Comparison of ENCODE assay signal across 8 mouse cellular contexts in the genomic region with DNA sequence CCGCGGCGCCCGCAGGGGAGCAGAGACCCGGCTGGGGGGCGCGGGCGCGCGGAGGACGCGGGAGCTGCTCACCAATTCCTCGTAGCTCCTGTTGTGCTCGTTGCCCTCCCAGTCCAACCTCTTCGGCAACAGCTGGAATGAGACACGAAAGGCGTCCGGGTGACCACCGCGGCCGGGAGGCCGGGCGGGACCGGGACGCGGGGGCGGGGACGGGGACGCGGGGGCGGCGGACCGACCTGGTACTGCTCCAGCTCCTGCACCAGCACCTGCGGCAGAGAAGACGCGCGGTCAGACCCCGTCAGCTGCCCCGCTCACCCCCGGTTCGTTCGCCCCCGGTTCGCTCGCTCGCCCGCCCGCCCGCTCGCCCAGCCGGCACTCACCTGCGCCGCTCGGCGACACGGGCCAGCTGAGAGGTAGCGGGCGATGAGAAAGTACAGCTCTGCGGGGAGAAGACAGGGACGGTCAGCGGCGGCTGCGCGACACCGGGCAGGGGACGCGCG. TPM values are rescaled to one million over a fixed set of nuclear protein-coding genes. Genes with fewer than 3 reads are reported as not detected.
DNase-seq lines count a peak whose midpoint lies in the region; ATAC-seq and TF ChIP-seq lines count a peak whose summit lies in the region.

No protein-coding gene starts in this region.

- TF ChIP-seq EP300 in heart, adult 2 months (IDR thresholded peaks at IDR 0.05; ENCODE audit: insufficient read depth, low read depth, low read length) = no peak

- peaks cover 4% of the 10 kb centered on the region; the same call in 1 of the 2 replicates for H3K4me1 ChIP-seq in heart, adult 2 months (ENCODE audit: control insufficient read depth, insufficient read depth, low read length)
- peaks cover 15% of the 10 kb centered on the region for H3K4me1 ChIP-seq in embryonic facial prominence, embryonic 12.5 days
- peaks cover 31% of the 10 kb centered on the region for H3K4me1 ChIP-seq in hindbrain, embryonic 15.5 days (replicated peaks)

- WGBS in heart, adult 2 months = 1% methylated on average over 68 of the region's 68 CpGs
- under 1% methylated on average over 65 of the region's 68 CpGs for WGBS in embryonic facial prominence, embryonic 12.5 days
- WGBS in hindbrain, embryonic 15.5 days = 0% methylated on average over 50 of the region's 68 CpGs

- H3K79me2 ChIP-seq in heart, adult 2 months (replicated peaks; ENCODE audit: control insufficient read depth, insufficient read depth, low read length) = peaks cover 5% of the 10 kb centered on the region

- H3K27ac ChIP-seq in heart, adult 2 months = peak overlapping the region; percentile 98
- peak overlapping the region; percentile 97 for H3K27ac ChIP-seq in embryonic facial prominence, embryonic 12.5 days
- peak overlapping the region; percentile 96 for H3K27ac ChIP-seq in hindbrain, embryonic 15.5 days (replicated peaks)

- H3K36me3 ChIP-seq in heart, adult 2 months (ENCODE audit: control insufficient read depth, insufficient read depth, low read length) = peaks cover 6% of the 10 kb centered on the region; the same call in 1 of the 2 replicates
- peaks cover 39% of the 10 kb centered on the region for H3K36me3 ChIP-seq in embryonic facial prominence, embryonic 12.5 days
- peaks cover 17% of the 10 kb centered on the region; the same call in 1 of the 2 replicates for H3K36me3 ChIP-seq in hindbrain, embryonic 15.5 days

- no peaks in the 10 kb centered on the region for H3K9me3 ChIP-seq in embryonic facial prominence, embryonic 12.5 days
- no peaks in the 10 kb centered on the region for H3K9me3 ChIP-seq in hindbrain, embryonic 15.5 days

- H3K27me3 ChIP-seq in heart, adult 2 months (ENCODE audit: control insufficient read depth, insufficient read depth, low read length) = no peaks in the 10 kb centered on the region
- H3K27me3 ChIP-seq in embryonic facial prominence, embryonic 12.5 days = no peaks in the 10 kb centered on the region
- H3K27me3 ChIP-seq in hindbrain, embryonic 15.5 days = no peaks in the 10 kb centered on the region

- peak overlapping the region; percentile 68 for H3K4me2 ChIP-seq in embryonic facial prominence, embryonic 12.5 days (replicated peaks)
- H3K4me2 ChIP-seq in hindbrain, embryonic 15.5 days = peak overlapping the region; percentile 60

- H3K9ac ChIP-seq in heart, adult 2 months (ENCODE audit: low read depth, low read length) = peak overlapping the region; percentile 99
- peak overlapping the region; percentile 94 for H3K9ac ChIP-seq in embryonic facial prominence, embryonic 12.5 days
- H3K9ac ChIP-seq in hindbrain, embryonic 15.5 days = peak overlapping the region; percentile 99

- peak; percentile 36 for ATAC-seq in embryonic facial prominence, embryonic 12.5 days (ENCODE audit: insufficient number of reproducible peaks, insufficient read depth, low FRiP score, low TSS enrichment)
- peak; percentile 32 for ATAC-seq in hindbrain, embryonic 15.5 days (ENCODE audit: low FRiP score, low read depth)
- no peak for ATAC-seq in CD4-positive, CD25-positive, alpha-beta regulatory T cell, adult 4 months

- intact Hi-C loops in heart, adult 2 months (cut with DNase I) = loop anchor here (1.0 to 5.0 kb wide), 4 partner anchors 47 to 111 kb away; a partner anchor contains a TSS
- intact Hi-C loops in heart, postnatal 25 days (cut with DNase I) = loop anchor here (2.0 to 5.0 kb wide), 2 partner anchors 45 to 66 kb away; a partner anchor contains a TSS

- peak overlapping the region; percentile 76 for H3K4me3 ChIP-seq in heart, adult 2 months
- peak overlapping the region; percentile 98 for H3K4me3 ChIP-seq in embryonic facial prominence, embryonic 12.5 days
- H3K4me3 ChIP-seq in hindbrain, embryonic 15.5 days = peak overlapping the region; percentile 98

- no peak for DNase-seq in heart, adult 2 months
- no peak for DNase-seq in heart, postnatal 25 days (ENCODE audit: low spot score)
- DNase-seq in R1 (ENCODE audit: low read depth, low spot score) (peak; percentile 59), liver (peak; percentile 36)
- peak; percentile 88 for DNase-seq in neural tube, embryonic 10.5 days (ENCODE audit: extremely low spot score, low spot score)

- TF ChIP-seq CTCF in heart, adult 2 months (IDR thresholded peaks at IDR 0.05) = no peak

- TF ChIP-seq POLR2A in heart, adult 2 months (IDR thresholded peaks at IDR 0.05; ENCODE audit: insufficient read depth, low read depth, low read length) = no peak

RNA-seq across cellular contexts. Expression of a gene that starts 0.5 kb away (rescaled TPM):
- 10 to 100 TPM; 65.5 to 88.7 TPM for total RNA-seq in heart, adult 2 months (2021)
- polyA plus RNA-seq in heart, adult 2 months (2012; rRNA removed) = 24.4 and 43.8 TPM in 2 replicates
- 10 to 100 TPM; 72.0 to 78.2 TPM for total RNA-seq in heart, postnatal 25 days (2021)
- polyA plus RNA-seq in embryonic facial prominence, embryonic 12.5 days (2016; fragmentation: Nextera tagmentation; extraction: Ambion mirVana) = 139 and 141 TPM in 2 replicates
- 230 and 236 TPM in 2 replicates for polyA plus RNA-seq in hindbrain, embryonic 15.5 days (2015; fragmentation: Nextera tagmentation; extraction: Ambion mirVana)
- polyA plus RNA-seq in CD4-positive, CD25-positive, alpha-beta regulatory T cell, adult 4 months (2017; shearing (Covaris generic)) = 10 to 100 TPM; 54.9 to 60.0 TPM

RNA-seq across cellular contexts. Expression of a gene that starts 45.7 kb away (rescaled TPM):
- total RNA-seq in heart, adult 2 months (2021) = 10 to 100 TPM; 47.9 to 53.1 TPM
- polyA plus RNA-seq in heart, adult 2 months (2012; rRNA removed) = 14.6 and 27.9 TPM in 2 replicates
- 10 to 100 TPM; 52.9 to 56.6 TPM for total RNA-seq in heart, postnatal 25 days (2021)
- polyA plus RNA-seq in embryonic facial prominence, embryonic 12.5 days (2016; fragmentation: Nextera tagmentation; extraction: Ambion mirVana) = 819 and 885 TPM in 2 replicates
- 284 and 324 TPM in 2 replicates for polyA plus RNA-seq in hindbrain, embryonic 15.5 days (2015; fragmentation: Nextera tagmentation; extraction: Ambion mirVana)
- polyA plus RNA-seq in CD4-positive, CD25-positive, alpha-beta regulatory T cell, adult 4 months (2017; shearing (Covaris generic)) = 10 to 100 TPM; 62.4 to 79.5 TPM

Comparison
In these comparisons a context has a peak if more than half of its experiments do, and no peak if none do; other contexts are left out.
1. DNase-seq: peak in R1 (single experiment), liver (single experiment) and neural tube, embryonic 10.5 days (single experiment); none in heart, adult 2 months (0 of 2) and heart, postnatal 25 days (single experiment).
2. Peak in every context shown above with its lines, with median percentiles within 50 percentile points of each other: H3K27ac ChIP-seq, H3K4me3 ChIP-seq and H3K9ac ChIP-seq.